Mouse (Mus musculus) lung, postnatal 25 days (tissue): Measurements from ENCODE around the gene Srp68.

ENCODE experiments used
- DNase-seq: peaks from one replicate; pipeline ENCODE4 v3.0.0; 2022; ENCODE audit warnings: low spot score

Gene Srp68

DNA sequence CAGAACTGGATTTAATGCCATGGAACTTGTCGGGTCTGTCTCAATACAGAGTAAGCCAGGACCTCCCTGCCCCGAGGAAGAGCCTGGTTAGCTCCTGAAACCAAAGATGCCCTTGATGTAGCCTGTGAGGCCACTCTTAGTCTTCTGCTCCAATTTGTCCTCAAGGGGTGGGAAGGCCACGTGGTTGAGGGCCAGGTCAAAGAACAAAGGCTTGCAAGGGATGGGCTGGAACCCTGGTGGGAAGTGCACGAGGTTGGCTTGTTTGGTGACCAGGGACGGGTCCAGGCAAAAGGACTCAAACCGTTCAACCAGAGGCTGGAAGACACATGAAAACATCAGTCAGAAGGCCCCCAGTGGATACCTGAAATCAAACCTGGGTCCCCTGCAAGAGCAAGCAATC lies 28.4 kb downstream of the Srp68 start:
- DNase-seq: no peak

- no peak for DNase-seq
Observed at GRCm38 (mm10) chr11:116244580-116244979, 29.4 kb downstream of the Srp68 start.

DNA sequence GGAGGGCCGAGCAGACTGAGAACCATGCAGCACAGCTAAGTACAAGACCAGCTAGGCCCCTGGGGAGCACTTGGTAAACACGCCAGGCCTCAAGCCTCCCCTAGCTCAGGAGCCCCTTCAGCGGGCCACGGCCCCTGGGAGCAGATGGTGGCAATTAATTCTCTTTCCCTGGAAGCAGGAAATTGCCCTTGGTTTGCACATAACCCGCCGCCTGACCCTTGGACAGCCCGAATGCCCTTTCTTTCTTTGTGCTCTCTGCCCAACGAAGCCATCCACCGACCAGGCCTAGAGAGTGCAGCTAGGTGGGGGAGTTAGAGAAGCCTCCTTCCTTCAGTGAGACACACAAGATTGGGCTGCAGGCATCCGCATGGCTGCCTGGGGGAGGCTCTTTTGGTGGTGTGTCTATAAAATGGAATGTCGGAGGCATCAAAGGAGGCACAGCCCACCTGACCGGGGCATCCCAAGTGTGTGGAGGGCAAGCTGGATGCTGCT lies 32.2 kb downstream of the Srp68 start:
- no peak for DNase-seq

- DNase-seq: no peak
Observed at GRCm38 (mm10) chr11:116239797-116240196, 34.2 kb downstream of the Srp68 start.

DNA sequence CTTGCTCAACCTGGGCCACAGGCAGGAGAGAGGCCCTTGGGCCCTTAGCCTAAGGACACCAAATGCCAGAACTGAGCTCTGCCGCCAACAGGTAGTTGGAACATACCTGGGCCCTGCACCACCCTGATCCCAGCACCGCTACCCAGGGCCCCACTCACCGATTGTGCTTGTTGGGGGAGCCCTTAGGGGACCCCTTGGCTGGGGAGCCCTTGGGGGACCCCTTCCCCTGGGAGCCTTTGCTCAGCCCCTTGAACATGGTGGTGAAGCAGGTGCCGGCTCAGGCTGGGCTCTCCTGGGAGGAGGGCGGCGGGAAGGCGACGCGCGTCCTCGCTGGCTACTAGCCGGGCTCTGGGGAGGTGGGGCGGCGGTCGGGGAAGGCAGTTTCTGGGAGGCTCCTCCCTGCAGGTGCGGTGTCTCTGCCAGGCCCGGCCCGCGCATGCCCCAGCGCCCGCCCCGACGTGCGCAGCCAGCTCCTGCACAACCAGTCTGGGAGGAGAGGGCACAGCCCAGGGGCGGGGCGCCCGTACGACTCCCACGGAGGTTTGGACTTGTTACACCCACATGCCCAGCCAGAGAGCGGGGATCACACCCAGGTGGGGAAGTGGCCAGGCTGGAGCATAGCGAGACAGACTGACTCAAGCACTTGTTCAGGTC lies 36.1 kb downstream of the Srp68 start, which contains the start of gene Evpl:
Evpl (minus strand) TSS at position 336 of the 654 bp plus-strand sequence.
- peak; percentile 90 for DNase-seq

GRCm38 (mm10) chr11:116234901-116235300 lies 39.1 kb downstream of the Srp68 start:
- no peak for DNase-seq

DNA sequence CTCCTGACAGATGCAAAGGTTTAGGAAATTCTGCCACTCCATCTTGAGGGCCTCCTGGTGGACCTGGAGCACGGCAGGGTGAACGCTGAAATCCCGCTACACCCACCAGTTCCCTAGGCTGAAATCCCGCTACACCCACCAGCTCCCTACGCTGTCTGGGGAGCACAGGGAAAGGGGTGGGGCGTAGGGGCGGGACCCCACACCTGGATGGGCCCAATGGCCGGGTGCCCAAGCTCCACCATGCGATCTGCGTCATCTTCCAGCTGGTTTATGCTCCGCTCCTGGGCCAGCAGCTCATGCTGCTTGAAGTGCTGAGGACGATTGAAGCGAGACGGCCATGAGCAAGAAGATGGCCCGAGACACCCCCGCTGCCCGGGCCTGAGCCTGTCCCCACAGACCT lies 41.6 kb downstream of the Srp68 start:
- no peak for DNase-seq

DNA sequence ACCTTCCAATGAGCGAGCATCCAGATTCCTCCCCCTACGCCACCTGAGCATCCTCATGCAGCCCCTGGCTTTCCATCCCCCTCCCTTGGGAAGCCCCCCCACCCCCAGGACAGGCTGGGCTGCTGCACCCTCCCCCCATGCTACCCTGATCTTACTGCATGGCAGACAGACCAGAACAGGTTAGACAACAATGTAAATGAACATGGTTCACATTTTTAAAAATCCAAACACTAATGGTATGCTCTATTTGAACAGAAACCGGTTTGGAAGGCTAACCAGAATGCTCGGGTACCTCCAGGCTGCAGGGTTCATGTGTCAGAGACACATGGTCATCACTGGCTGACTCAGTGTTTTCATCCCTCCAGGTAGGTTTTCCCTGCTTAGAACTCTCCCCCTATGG lies 45.3 kb downstream of the Srp68 start:
- no peak for DNase-seq

DNA sequence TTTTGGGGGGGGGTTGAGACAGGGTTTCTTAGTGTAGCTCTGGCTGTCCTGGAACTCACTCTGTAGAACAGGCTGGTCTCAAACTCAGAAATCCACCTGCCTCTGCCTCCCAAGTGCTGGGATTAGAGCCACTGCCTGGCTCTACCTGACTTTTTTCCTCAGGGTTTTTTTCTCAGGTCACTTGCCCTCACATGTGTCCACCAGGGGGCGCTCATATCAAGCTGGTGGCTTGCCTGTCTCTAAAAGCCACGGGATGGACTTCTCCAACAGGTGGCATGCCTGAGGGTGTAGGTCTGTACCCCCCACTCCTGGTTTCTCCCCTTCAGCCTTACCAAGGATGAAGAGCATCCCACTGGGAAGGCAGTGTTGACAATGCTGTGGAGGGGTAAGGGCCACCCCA lies 47.6 kb downstream of the Srp68 start:
- DNase-seq: peak; percentile 84

GRCm38 (mm10) chr11:116222740-116223059 lies 51.3 kb downstream of the Srp68 start:
- DNase-seq: no peak

GRCm38 (mm10) chr11:116221931-116222739 lies 51.9 kb downstream of the Srp68 start:
- no peak for DNase-seq

GRCm38 (mm10) chr11:116219885-116220284 lies 54.1 kb downstream of the Srp68 start:
- peak; percentile 89 for DNase-seq

GRCm38 (mm10) chr11:116218737-116219400 lies 55.1 kb downstream of the Srp68 start:
- peak; percentile 98 for DNase-seq

DNA sequence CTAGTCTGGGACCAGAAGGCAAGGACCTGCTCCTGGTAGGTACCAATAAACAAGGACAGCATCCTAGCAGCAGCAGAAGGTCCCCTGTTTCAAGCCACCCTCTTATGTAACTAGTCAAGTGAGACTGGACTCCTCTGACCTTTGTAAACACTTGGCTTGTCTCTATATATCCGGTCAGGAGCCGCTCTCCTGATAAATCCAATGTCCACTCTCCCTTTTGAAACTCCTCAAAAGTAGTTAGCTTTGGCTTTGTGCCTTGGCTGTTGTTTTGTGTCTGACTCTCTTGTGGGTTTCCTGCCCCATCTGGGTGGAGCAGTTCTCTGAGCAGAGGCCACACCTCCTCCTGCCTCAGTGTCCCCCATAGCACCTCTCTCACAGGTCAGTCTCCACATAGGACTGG lies 55.8 kb downstream of the Srp68 start:
- peak; percentile 74 for DNase-seq

DNA sequence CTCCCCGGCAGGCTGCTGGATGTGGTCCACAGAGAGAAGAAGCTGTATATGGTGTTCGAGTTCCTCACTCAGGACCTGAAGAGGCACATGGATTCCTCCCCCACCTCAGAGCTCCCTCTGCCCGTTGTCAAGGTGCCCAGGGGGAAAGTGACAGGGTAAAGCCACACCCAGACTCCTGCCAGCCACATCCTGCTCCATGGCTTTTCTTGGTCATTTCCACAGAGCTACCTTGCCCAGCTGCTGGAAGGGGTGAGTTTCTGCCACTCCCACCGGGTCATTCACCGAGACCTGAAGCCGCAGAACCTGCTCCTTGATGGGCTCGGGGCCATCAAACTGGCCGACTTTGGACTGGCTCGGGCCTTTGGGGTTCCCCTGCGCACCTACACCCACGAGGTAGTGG lies 57.5 kb downstream of the Srp68 start:
- no peak for DNase-seq

DNA sequence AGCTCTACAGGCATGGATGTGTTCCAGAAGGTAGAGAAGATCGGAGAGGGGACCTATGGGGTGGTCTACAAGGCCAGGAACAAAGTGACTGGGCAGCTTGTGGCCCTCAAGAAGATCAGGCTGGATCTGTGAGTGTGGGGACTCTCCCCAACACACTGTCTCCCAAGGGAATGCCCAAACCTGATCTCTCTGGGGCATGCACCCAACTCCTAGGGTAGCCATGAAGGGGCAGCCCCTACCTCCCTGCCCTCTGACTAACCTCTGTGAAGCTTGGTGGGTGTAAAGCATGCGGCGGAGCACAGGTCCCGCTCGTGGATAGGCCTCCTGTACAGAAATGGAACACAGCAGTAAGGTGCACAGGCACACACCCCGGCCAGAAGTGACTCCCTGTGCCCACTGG lies 58.0 kb downstream of the Srp68 start:
- DNase-seq: no peak

GRCm38 (mm10) chr11:116215181-116215580 lies 58.8 kb downstream of the Srp68 start:
- DNase-seq: no peak

GRCm38 (mm10) chr11:116213877-116214510 lies 60.0 kb downstream of the Srp68 start:
- no peak for DNase-seq

DNA sequence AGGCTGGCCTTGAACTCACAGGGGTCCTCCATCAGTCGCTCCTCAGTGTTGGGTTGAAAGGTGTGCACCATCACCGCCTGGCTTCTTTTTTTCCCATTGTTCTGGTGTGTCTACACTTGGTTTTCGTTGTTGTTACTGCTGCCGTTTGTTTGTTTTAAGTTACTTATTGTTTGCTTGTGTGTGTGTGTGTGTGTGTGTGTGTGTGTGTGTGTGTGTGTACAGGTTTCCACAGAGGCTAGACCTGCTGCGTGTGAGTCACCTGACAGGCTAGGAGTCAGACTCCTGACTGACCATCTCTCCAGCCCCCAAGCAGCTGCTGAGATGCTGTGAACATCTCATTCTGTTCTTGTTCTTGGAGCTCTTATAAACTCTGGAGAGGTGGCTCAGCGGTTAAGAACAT lies 61.2 kb downstream of the Srp68 start:
- DNase-seq: no peak

DNA sequence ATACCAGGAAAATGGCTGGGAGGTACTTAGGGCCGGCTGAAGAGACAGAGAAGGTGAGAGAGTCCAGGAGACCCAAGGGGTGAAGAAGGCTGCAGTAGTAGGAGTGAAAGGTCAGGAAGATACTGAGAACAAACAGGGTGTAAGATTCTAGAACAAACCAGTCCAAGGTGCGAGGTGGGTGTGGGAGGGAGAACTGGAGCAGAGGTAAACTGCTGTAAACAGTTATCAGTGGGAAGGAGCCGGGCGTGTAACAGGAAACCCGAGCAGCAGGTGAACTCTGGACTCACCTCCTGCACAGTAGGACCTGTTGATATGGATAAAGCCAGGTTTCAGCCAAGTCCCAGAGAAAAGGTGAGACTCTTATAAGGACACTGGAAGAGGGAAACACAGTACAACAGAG lies 63.3 kb downstream of the Srp68 start:
- DNase-seq: no peak

DNA sequence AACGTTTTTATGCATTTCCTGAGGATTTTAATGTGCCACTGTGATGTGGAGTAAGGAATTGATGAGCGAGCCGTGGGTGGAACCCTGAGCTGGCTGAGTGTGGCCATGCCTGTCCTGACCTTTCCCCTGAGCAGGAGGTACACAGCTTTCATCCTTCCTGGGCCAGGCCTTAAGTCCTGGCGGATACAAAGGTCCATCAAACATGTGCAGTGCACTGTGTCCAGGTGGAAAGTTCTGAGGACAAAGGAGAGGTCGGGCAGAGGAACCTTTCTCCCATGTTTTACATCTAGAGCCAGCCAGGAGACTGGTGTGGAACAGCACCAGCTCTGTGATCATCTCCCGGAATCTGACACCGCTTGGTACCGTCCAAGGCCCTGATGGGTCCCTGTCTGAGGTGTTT lies 64.8 kb downstream of the Srp68 start:
- DNase-seq: no peak

DNA sequence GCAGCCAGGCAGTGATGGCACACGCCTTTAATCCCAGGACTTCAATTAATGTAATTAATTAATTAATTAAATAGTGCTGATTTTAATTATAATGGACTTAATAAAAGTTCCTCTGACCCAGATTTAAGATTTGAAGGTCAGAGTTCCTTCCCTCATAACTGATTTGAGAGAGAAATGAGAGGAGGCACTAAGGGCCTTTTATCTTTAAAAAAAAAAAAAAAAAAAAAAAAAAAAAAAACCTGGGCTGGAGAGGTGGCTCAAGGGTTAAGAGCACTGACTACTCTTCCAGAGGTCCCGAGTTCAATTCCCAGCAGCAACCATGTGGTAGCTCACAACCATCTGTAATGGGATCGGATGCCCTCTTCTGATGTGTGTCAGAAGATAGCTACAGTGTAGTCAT lies 65.4 kb downstream of the Srp68 start:
- no peak for DNase-seq

- DNase-seq: no peak
Observed at GRCm38 (mm10) chr11:116206678-116207077, 67.3 kb downstream of the Srp68 start.
